Mouse (Mus musculus) layer of hippocampus, adult 8-10 months (tissue): ENCODE results near the gene Spop. TPM values are rescaled to one million over a fixed set of nuclear protein-coding genes. Genes with fewer than 3 reads are reported as not detected.
"Not testable (repeated sequence)": the region's sequence is repeated elsewhere in the genome, so short reads cannot be mapped to it uniquely, and the experiment has no call there.

Experiments used
- DNase-seq, 2 experiments: peaks; one replicate each; pipeline ENCODE4 v3.0.0; 2022; ENCODE audit warnings: low spot score in 2 of 2
- total RNA-seq, 4 experiments: library from RNA; stranded (reverse); gene quantifications; 2 replicates each; pipeline ENCODE4 v1.2.4; 2022

Spop gene
- total RNA-seq, 4 experiments from 2014 or later = 157 to 180 (median 166) TPM

GRCm38 (mm10) chr11:95391201-95391600 is 22.7 kb upstream of the Spop start:
- DNase-seq = no peak

GRCm38 (mm10) chr11:95391743-95392142 is 22.1 kb upstream of the Spop start:
- DNase-seq = peak; percentile 59 to 66

- DNase-seq = peak; percentile 69 to 71
Observed at GRCm38 (mm10) chr11:95392223-95392667, 21.6 kb upstream of the Spop start.

- DNase-seq = no peak
Observed at GRCm38 (mm10) chr11:95392708-95393499, 21.0 kb upstream of the Spop start.

- DNase-seq = no peak
Observed at GRCm38 (mm10) chr11:95393500-95393816, 20.4 kb upstream of the Spop start.

GRCm38 (mm10) chr11:95394112-95394511 is 19.8 kb upstream of the Spop start:
- no peak for DNase-seq

- DNase-seq = no peak
Observed at GRCm38 (mm10) chr11:95396548-95396947, 17.3 kb upstream of the Spop start.

GRCm38 (mm10) chr11:95397843-95398835 is 15.7 kb upstream of the Spop start:
- peak in 1 of 2 experiments; percentile 80 for DNase-seq

- no peak for DNase-seq
Observed at GRCm38 (mm10) chr11:95399520-95400020, 14.3 kb upstream of the Spop start.

- no peak for DNase-seq
Observed at GRCm38 (mm10) chr11:95401568-95401967, 12.3 kb upstream of the Spop start.

- no peak for DNase-seq
Observed at GRCm38 (mm10) chr11:95402196-95402595, 11.7 kb upstream of the Spop start.

GRCm38 (mm10) chr11:95402658-95403101 is 11.2 kb upstream of the Spop start:
- no peak for DNase-seq

GRCm38 (mm10) chr11:95403382-95404340 is 10.2 kb upstream of the Spop start:
- no peak for DNase-seq

- no peak for DNase-seq
Observed at GRCm38 (mm10) chr11:95405771-95406170, 8.1 kb upstream of the Spop start.

GRCm38 (mm10) chr11:95406398-95406797 is 7.5 kb upstream of the Spop start:
- not testable (repeated sequence) for DNase-seq

GRCm38 (mm10) chr11:95409450-95410112 is 4.3 kb upstream of the Spop start:
- no peak for DNase-seq

GRCm38 (mm10) chr11:95411453-95412013 is 2.3 kb upstream of the Spop start:
- no peak for DNase-seq

GRCm38 (mm10) chr11:95412615-95413014 is 1.3 kb upstream of the Spop start:
- no peak for DNase-seq

- peak; percentile 94 to 95 for DNase-seq
Observed at GRCm38 (mm10) chr11:95414536-95415161, 769 bp downstream of the Spop start.
